15 mouse cellular contexts compared by ENCODE assay signal in the genomic region with DNA sequence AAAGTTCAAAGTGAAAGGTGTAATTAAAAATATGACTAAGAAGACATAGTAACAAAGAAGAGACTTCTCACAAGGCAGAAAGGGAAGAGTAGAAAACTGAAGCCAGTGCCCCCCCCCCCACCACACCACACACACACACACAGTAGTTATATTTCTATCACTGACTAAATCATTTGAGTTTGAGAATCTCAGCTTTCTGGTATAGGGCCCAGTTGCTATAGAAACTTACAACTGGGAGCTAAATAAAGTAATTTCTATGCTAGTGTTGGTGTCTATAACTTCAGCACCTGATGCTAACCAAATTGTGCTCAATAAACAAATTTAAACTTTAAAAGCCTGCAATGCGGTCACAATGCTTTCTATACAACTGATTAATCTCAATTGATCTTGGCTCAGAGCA.
"Had no signal": no experiment of that assay in that cellular context is flagged by ENCODE, and none has a peak within 500 bp of the region (broad histone marks: within the 10 kb centered on the region; RNA-seq: fewer than 3 reads in every experiment).

No protein-coding gene starts in this region.

- H3K4me3 ChIP-seq: megakaryocyte, embryonic 14.5 days; midbrain, embryonic 13.5 days; midbrain, embryonic 15.5 days; neural tube, embryonic 12.5 days; stomach, embryonic 15.5 days had no signal

- H3K27me3 ChIP-seq: megakaryocyte, embryonic 14.5 days; midbrain, embryonic 13.5 days; midbrain, embryonic 15.5 days; neural tube, embryonic 12.5 days; stomach, embryonic 15.5 days had no signal

- H3K4me1 ChIP-seq: megakaryocyte, embryonic 14.5 days; midbrain, embryonic 13.5 days; midbrain, embryonic 15.5 days; neural tube, embryonic 12.5 days; stomach, embryonic 15.5 days had no signal

- H3K9ac ChIP-seq: liver, embryonic 14.5 days; lung, embryonic 14.5 days; midbrain, embryonic 13.5 days; midbrain, embryonic 15.5 days; neural tube, embryonic 12.5 days; stomach, embryonic 15.5 days had no signal

- H3K27ac ChIP-seq: liver, embryonic 14.5 days; midbrain, embryonic 13.5 days; midbrain, embryonic 15.5 days; neural tube, embryonic 12.5 days; stomach, embryonic 15.5 days had no signal

- ATAC-seq: midbrain, embryonic 13.5 days; midbrain, embryonic 15.5 days had no signal

- DNase-seq: lung, adult 18-20 months; lung, embryonic 14.5 days; lung, postnatal 10 days; lung, postnatal 4 days; right cerebral cortex, postnatal 14 days; thymus, adult 2 months; thymus, postnatal 25 days; thymus, postnatal 4 days had no signal

- H3K4me2 ChIP-seq: lung, embryonic 14.5 days; midbrain, embryonic 11.5 days; midbrain, embryonic 13.5 days; midbrain, embryonic 15.5 days; neural tube, embryonic 12.5 days; stomach, embryonic 15.5 days had no signal

- H3K36me3 ChIP-seq: midbrain, embryonic 13.5 days; midbrain, embryonic 15.5 days; neural tube, embryonic 12.5 days; stomach, embryonic 15.5 days had no signal

- H3K9me3 ChIP-seq: midbrain, embryonic 13.5 days; midbrain, embryonic 15.5 days; neural tube, embryonic 12.5 days; stomach, embryonic 15.5 days had no signal
